Mouse (Mus musculus): ENCODE measurements at regions not wholly inside any gene's neighbourhood (a gene's known extent, or its start where the extent isn't known, plus 50 kb on each side); places are given as distances from the start of the nearest gene placed in this dataset.

DNA sequence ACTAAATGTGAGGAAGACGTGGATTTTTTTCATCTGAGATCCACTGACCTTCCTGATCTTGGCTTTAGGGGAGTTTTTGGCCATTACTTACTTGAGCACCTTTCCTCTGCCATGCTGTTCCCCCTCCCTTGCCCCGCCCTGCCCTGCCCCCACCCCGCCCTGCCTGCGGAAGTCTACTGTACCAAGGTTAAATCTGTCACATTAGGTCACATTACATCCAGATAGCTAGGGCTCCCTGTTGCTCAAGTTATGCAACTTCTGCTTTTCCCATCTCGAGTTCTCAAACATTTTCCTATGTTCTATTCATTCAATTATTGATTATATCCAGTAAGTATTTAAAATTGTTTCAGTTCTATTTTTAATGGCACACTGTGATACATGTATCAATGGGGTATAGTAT is 144.7 kb upstream of the Cnot2 start:
- 0 out of 2 replicates have a peak, but pooled peaks cover 5% of the 10 kb centered on the region for H3K4me1 ChIP-seq (ENCODE audit: control insufficient read depth, insufficient read depth, low read length)
- H3K9me3 ChIP-seq (ENCODE audit: control insufficient read depth, low read length): no peaks in the 10 kb centered on the region
- H3K4me2 ChIP-seq (replicated peaks; ENCODE audit: low read depth, low read length): no peak overlapping the region
- H3K4me3 ChIP-seq (ENCODE audit: low read length): no peak overlapping the region
- no peak for ATAC-seq (ENCODE audit: low FRiP score, low TSS enrichment)
- WGBS: 83% methylated on average over 5 of the region's 5 CpGs
- H3K9ac ChIP-seq (ENCODE audit: low read depth, low read length): no peak overlapping the region
- H3K36me3 ChIP-seq (ENCODE audit: control insufficient read depth, insufficient read depth, low read length): no peaks in the 10 kb centered on the region
- H3K27me3 ChIP-seq (ENCODE audit: control insufficient read depth, insufficient read depth, low read length): no peaks in the 10 kb centered on the region
- no peak overlapping the region for H3K27ac ChIP-seq (ENCODE audit: low read depth, low read length)

DNA sequence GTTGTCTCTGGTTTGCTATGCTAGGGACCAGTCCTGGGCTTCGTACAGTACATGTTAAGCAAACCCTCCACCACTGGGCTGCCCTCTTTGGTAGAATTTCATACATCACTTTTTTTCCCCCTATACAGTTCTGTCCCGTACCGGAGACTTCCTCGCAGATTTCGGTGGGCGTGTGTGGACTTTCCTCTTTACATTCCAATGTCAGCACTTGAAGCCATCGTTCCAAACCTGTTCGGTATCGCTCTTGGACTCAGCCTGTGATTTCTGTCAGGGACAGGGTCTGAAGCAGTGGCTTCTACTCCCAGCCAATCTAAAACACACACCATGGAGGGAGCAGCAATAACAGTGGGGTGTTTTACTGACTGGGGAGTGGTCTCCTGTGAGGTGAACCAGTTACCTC is 140.7 kb upstream of the Cnot2 start:
- 93% methylated on average over 9 of the region's 9 CpGs for WGBS
- no peaks in the 10 kb centered on the region for H3K4me1 ChIP-seq (ENCODE audit: control insufficient read depth, insufficient read depth, low read length)
- no peak for ATAC-seq (ENCODE audit: low FRiP score, low TSS enrichment)

DNA sequence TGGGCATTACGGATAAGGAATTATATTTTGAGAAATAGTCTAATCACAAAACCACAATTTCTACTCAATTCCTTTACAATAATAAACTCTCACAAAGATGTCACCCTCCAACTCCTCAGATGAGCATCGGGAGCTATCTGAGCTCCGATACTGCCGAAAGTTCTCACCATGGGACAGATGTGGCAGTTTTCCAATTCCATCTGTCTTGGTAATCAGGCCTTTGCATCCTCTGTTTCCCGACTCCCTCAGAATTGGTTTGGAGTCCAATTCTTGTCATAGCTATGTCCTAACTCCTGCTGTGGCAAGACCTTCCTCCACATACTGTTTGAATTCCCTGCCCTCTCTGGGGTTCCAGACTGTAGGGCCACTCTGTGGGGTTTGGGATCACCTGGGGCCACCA is 138.3 kb upstream of the Cnot2 start:
- ATAC-seq (ENCODE audit: low FRiP score, low TSS enrichment): no peak

More for the DNA sequence above, 140.7 kb upstream of the Cnot2 start:
- no peak overlapping the region for H3K9ac ChIP-seq (ENCODE audit: low read depth, low read length)
- no peak overlapping the region for H3K4me3 ChIP-seq (ENCODE audit: low read length)
- H3K9me3 ChIP-seq (ENCODE audit: control insufficient read depth, low read length): no peaks in the 10 kb centered on the region
- no peak overlapping the region for H3K4me2 ChIP-seq (replicated peaks; ENCODE audit: low read depth, low read length)
- no peaks in the 10 kb centered on the region for H3K36me3 ChIP-seq (ENCODE audit: control insufficient read depth, insufficient read depth, low read length)
- no peak overlapping the region for H3K27ac ChIP-seq (ENCODE audit: low read depth, low read length)
- no peaks in the 10 kb centered on the region for H3K27me3 ChIP-seq (ENCODE audit: control insufficient read depth, insufficient read depth, low read length)

DNA sequence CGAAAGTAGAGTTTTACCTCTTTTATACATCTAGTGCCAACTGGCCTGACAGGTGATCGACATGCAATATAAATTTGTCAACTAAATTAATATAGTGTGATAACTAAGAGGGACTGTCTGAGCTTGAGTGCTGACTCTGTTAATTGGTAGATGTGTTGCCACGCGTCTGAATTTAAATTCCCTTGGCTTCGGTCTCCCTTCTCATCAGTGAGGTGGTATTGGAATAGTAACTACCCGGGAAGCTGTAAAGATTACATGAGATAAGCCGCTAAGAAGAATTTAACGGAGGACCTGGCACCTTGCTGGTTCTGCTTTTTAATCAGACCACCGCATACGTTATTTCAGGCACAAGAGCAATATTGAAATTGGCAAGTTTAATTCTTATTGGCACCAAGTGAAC is 136.7 kb upstream of the Cnot2 start:
- H3K4me1 ChIP-seq (ENCODE audit: control insufficient read depth, insufficient read depth, low read length): no peaks in the 10 kb centered on the region
- H3K9me3 ChIP-seq (ENCODE audit: control insufficient read depth, low read length): no peaks in the 10 kb centered on the region
- no peak overlapping the region for H3K27ac ChIP-seq (ENCODE audit: low read depth, low read length)
- no peak overlapping the region for H3K9ac ChIP-seq (ENCODE audit: low read depth, low read length)
- no peak for ATAC-seq (ENCODE audit: low FRiP score, low TSS enrichment)
- no peak overlapping the region for H3K4me3 ChIP-seq (ENCODE audit: low read length)
- no peaks in the 10 kb centered on the region for H3K27me3 ChIP-seq (ENCODE audit: control insufficient read depth, insufficient read depth, low read length)
- H3K4me2 ChIP-seq (replicated peaks; ENCODE audit: low read depth, low read length): no peak overlapping the region
- H3K36me3 ChIP-seq (ENCODE audit: control insufficient read depth, insufficient read depth, low read length): no peaks in the 10 kb centered on the region
- 85% methylated on average over 10 of the region's 10 CpGs for WGBS

More for the DNA sequence above, 138.3 kb upstream of the Cnot2 start:
- no peak overlapping the region for H3K9ac ChIP-seq (ENCODE audit: low read depth, low read length)
- H3K27ac ChIP-seq (ENCODE audit: low read depth, low read length): no peak overlapping the region
- no peaks in the 10 kb centered on the region for H3K36me3 ChIP-seq (ENCODE audit: control insufficient read depth, insufficient read depth, low read length)
- H3K4me2 ChIP-seq (replicated peaks; ENCODE audit: low read depth, low read length): no peak overlapping the region
- H3K27me3 ChIP-seq (ENCODE audit: control insufficient read depth, insufficient read depth, low read length): no peaks in the 10 kb centered on the region
- 90% methylated on average over 5 of the region's 5 CpGs for whole genome bisulfite sequencing
- no peaks in the 10 kb centered on the region for H3K9me3 ChIP-seq (ENCODE audit: control insufficient read depth, low read length)
- no peaks in the 10 kb centered on the region for H3K4me1 ChIP-seq (ENCODE audit: control insufficient read depth, insufficient read depth, low read length)
- no peak overlapping the region for H3K4me3 ChIP-seq (ENCODE audit: low read length)

DNA sequence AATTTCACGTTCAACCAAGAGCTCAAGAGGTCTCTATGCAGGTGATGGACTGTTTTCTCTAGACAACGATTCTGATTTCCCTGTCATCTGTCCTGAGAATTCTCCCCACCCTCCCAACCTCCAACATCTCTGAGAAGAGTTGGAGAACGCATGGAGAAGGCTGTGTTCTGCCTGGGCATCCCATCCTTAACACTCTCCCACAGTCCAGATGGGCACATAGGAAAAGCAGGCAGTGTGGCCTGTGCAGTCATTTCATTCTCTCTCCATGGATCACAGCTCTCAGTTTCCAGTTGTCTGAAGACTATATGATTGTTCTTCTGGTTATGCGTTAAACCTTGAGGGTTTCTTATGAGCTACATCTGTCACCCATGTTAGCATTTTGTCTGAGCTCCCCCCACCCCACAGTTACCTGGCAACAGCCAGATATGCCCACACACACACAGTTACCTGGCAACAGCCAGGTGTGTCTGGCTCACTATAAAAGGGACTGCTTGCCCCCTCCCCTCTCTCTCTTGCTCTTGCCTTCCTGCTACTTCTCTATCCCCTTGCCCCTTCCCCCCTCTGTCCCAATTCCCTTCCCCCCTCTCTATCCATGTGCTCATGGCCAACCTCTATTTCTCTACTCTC is 135.8 kb upstream of the Cnot2 start:
- no peaks in the 10 kb centered on the region for H3K27me3 ChIP-seq (ENCODE audit: control insufficient read depth, insufficient read depth, low read length)
- H3K9ac ChIP-seq (ENCODE audit: low read depth, low read length): no peak overlapping the region
- no peak overlapping the region for H3K27ac ChIP-seq (ENCODE audit: low read depth, low read length)
- ATAC-seq (ENCODE audit: low FRiP score, low TSS enrichment): no peak
- WGBS: 91% methylated on average over 4 of the region's 4 CpGs
- no peaks in the 10 kb centered on the region for H3K9me3 ChIP-seq (ENCODE audit: control insufficient read depth, low read length)
- H3K4me1 ChIP-seq (ENCODE audit: control insufficient read depth, insufficient read depth, low read length): no peaks in the 10 kb centered on the region
- H3K4me3 ChIP-seq (ENCODE audit: low read length): no peak overlapping the region
- no peak overlapping the region for H3K4me2 ChIP-seq (replicated peaks; ENCODE audit: low read depth, low read length)
- H3K36me3 ChIP-seq (ENCODE audit: control insufficient read depth, insufficient read depth, low read length): no peaks in the 10 kb centered on the region

DNA sequence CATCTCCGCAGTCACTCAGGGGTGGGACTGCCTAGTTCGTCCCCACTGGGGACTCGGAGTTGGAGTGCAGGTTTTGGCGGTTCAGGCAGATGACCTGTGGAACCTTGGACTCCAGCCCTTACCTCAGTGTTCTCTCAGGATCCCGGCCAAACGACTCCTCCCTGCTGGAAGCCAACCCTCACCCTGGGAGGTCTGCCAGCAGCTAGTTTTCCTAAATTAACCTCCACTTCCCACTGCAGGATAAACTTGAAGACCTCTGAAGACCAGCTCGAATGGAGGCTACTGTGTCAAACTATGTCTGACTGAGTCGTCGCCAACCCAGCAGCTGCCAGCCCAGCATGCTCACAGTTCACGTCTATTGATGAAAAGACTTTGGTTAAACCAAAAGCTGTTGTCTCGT is 132.1 kb upstream of the Cnot2 start:
- H3K4me3 ChIP-seq (ENCODE audit: low read length): no peak overlapping the region
- H3K27ac ChIP-seq (ENCODE audit: low read depth, low read length): no peak overlapping the region
- ATAC-seq (ENCODE audit: low FRiP score, low TSS enrichment): peak; percentile 12; the same call in 1 of the 2 replicates
- 64% methylated on average over 11 of the region's 11 CpGs for WGBS
- no peaks in the 10 kb centered on the region for H3K4me1 ChIP-seq (ENCODE audit: control insufficient read depth, insufficient read depth, low read length)
- no peak overlapping the region for H3K9ac ChIP-seq (ENCODE audit: low read depth, low read length)
- H3K9me3 ChIP-seq (ENCODE audit: control insufficient read depth, low read length): no peaks in the 10 kb centered on the region
- no peaks in the 10 kb centered on the region for H3K27me3 ChIP-seq (ENCODE audit: control insufficient read depth, insufficient read depth, low read length)
- H3K36me3 ChIP-seq (ENCODE audit: control insufficient read depth, insufficient read depth, low read length): no peaks in the 10 kb centered on the region
- no peak overlapping the region for H3K4me2 ChIP-seq (replicated peaks; ENCODE audit: low read depth, low read length)

DNA sequence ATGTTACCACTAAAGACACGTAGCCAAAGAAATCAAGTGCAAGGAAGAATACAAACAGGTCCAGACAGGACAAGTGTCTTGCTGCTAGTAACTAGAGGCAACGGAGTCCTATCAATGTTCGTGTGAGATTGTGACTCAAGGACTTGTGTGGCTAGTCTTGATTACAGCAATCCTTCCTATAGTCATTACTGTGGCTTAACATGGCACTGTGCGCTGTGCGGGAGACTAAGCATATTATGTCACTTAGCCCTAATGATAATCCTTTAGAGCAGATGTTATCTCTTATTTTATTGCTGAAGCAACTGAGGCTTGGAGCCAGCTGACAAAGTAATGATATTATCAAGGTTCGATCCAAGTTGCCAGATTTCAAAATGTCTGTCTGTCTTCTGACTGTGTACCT is 125.7 kb upstream of the Cnot2 start:
- no peak for ATAC-seq (ENCODE audit: low FRiP score, low TSS enrichment)
- H3K4me1 ChIP-seq (ENCODE audit: control insufficient read depth, insufficient read depth, low read length): no peaks in the 10 kb centered on the region
- H3K27ac ChIP-seq (ENCODE audit: low read depth, low read length): no peak overlapping the region
- no peaks in the 10 kb centered on the region for H3K36me3 ChIP-seq (ENCODE audit: control insufficient read depth, insufficient read depth, low read length)
- WGBS: 83% methylated on average over 6 of the region's 6 CpGs
- no peak overlapping the region for H3K4me3 ChIP-seq (ENCODE audit: low read length)
- H3K27me3 ChIP-seq (ENCODE audit: control insufficient read depth, insufficient read depth, low read length): no peaks in the 10 kb centered on the region
- no peak overlapping the region for H3K4me2 ChIP-seq (replicated peaks; ENCODE audit: low read depth, low read length)
- H3K9me3 ChIP-seq (ENCODE audit: control insufficient read depth, low read length): no peaks in the 10 kb centered on the region
- no peak overlapping the region for H3K9ac ChIP-seq (ENCODE audit: low read depth, low read length)

DNA sequence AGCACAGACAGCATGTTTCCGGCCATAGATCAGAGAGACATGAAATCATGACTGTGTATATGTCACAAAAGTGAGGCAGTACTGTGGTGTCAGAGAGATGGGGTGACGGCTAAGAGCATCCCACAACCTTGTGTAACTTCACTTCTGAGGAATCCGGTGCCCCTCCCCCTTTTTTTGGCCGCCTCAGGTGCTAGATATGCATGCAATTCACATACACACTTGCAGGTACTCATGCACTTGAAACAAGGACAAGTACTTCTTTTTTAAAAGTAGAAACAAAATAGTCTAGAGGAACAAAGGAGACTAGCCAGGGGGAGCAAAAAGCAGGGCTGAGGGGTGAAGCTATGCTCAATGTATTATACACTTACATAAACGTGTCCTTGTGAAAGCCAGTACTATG is 120.0 kb upstream of the Cnot2 start:
- H3K4me2 ChIP-seq (replicated peaks; ENCODE audit: low read depth, low read length): no peak overlapping the region
- H3K4me3 ChIP-seq (ENCODE audit: low read length): no peak overlapping the region
- 86% methylated on average over 5 of the region's 5 CpGs for WGBS
- H3K27me3 ChIP-seq (ENCODE audit: control insufficient read depth, insufficient read depth, low read length): no peaks in the 10 kb centered on the region
- no peaks in the 10 kb centered on the region for H3K36me3 ChIP-seq (ENCODE audit: control insufficient read depth, insufficient read depth, low read length)
- H3K9me3 ChIP-seq (ENCODE audit: control insufficient read depth, low read length): no peaks in the 10 kb centered on the region
- no peak overlapping the region for H3K27ac ChIP-seq (ENCODE audit: low read depth, low read length)
- no peak for ATAC-seq (ENCODE audit: low FRiP score, low TSS enrichment)
- H3K4me1 ChIP-seq (ENCODE audit: control insufficient read depth, insufficient read depth, low read length): no peaks in the 10 kb centered on the region
- H3K9ac ChIP-seq (ENCODE audit: low read depth, low read length): no peak overlapping the region

DNA sequence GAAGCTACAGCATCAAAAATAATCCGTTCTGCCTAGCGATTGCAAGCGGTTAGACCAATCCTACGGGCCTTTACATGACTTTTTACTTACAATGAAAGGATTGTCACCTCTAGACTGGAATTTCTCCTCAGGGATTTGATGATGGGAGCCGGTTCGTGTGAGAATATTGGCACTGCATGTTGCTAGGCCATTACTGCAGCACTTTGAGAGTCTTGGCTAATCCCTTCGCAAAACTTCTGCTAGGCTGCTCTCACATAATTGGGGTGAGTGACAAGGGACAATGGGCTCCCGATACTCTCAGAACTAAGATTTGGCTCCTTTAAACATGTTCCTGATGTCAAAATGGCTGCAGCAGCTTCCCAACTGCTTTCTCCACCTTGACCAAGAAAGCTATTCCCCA is 118.4 kb upstream of the Cnot2 start:
- H3K4me2 ChIP-seq (replicated peaks; ENCODE audit: low read depth, low read length): no peak overlapping the region
- H3K4me1 ChIP-seq (ENCODE audit: control insufficient read depth, insufficient read depth, low read length): no peaks in the 10 kb centered on the region
- 86% methylated on average over 8 of the region's 8 CpGs for WGBS
- no peaks in the 10 kb centered on the region for H3K36me3 ChIP-seq (ENCODE audit: control insufficient read depth, insufficient read depth, low read length)
- no peak overlapping the region for H3K4me3 ChIP-seq (ENCODE audit: low read length)
- no peak overlapping the region for H3K27ac ChIP-seq (ENCODE audit: low read depth, low read length)
- H3K27me3 ChIP-seq (ENCODE audit: control insufficient read depth, insufficient read depth, low read length): no peaks in the 10 kb centered on the region
- H3K9me3 ChIP-seq (ENCODE audit: control insufficient read depth, low read length): no peaks in the 10 kb centered on the region
- no peak for ATAC-seq (ENCODE audit: low FRiP score, low TSS enrichment)
- H3K9ac ChIP-seq (ENCODE audit: low read depth, low read length): no peak overlapping the region
